Mouse (Mus musculus): ENCODE measurements at regions not wholly inside any gene's neighbourhood (a gene's known extent, or its start where the extent isn't known, plus 50 kb on each side); places are given as distances from the start of the nearest gene placed in this dataset.
"Not testable (repeated sequence)": the region's sequence is repeated elsewhere in the genome, so short reads cannot be mapped to it uniquely, and the experiment has no call there.

- no peak for DNase-seq
These were observed 52.2 kb downstream of the Rhob start for GRCm38 (mm10) chr12:8447612-8448011.

DNA sequence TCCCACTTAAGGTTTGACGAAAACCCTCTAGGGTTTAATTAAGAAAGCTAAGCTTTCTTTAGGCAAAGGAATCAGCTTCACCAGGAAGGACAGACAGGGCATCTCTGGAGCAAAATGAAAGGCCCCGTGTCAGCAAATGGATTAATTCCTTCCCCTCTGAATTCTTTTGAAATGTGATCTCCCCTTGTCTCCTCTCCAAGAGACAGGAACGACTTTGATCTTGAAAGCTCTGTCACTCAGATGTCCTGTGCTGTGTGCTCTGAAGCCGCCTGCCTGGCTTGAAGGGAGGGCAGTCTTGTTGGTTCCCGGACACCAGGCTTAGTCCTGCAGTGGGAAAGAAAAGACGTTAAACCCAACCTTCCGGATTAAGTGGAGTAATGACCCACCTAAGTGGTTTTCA, 52.8 kb downstream of the Rhob start:
- peak; percentile 43 for DNase-seq

GRCm38 (mm10) chr12:8444975-8445853, 54.6 kb downstream of the Rhob start:
- no peak for DNase-seq

DNA sequence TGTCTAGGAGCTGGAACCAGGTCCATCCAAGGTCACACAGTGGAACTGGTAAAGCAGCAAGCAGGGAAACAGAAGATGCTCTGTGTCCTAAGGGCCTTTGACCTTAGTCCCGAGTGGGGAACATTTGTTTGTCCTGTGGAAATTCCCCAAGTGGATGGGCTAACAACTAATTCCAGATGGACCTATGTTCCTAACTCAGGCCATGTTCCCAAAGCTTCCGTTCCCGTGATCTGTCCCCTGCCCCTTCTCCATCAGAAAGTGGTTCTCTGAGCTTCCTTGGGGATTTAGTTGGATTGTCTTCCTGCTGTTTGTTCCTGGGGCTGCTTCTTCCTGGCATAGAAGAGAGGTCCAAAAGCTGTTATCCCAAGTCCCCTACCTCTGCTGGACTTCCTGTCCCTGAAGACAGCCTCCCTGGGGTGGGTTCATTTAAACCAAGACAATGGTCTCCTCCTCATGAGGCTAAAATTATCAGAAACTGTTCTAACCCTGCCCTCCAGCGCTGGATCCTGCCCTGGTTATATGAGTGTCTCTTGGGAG, 55.8 kb downstream of the Rhob start:
- no peak for DNase-seq

GRCm38 (mm10) chr12:8443253-8443661, 56.6 kb downstream of the Rhob start:
- no peak for DNase-seq

GRCm38 (mm10) chr12:8441275-8441674, 58.5 kb downstream of the Rhob start:
- no peak for DNase-seq

GRCm38 (mm10) chr12:8440373-8440772, 59.4 kb downstream of the Rhob start:
- DNase-seq = no peak

- DNase-seq = no peak
These were observed 59.9 kb downstream of the Rhob start for GRCm38 (mm10) chr12:8439957-8440356.

DNA sequence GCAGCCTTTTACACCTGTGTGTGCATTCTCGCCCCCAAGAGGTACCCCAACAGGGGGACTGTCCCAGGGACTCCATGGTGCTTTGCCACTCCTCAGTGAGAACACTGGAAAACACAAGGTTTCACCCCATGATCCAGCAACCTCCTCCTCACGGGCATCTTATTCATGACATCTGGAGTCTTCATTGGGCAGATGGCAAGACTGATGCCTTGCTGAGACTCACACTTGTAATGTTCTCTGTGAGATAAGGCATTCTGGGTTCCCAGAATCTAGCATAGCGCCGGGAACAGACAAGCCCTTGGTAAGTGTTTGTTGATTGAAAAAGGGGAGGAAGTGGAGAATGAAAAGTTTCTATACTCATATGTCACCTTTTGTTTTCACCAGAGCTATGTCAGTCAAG, 60.3 kb downstream of the Rhob start:
- no peak for DNase-seq

DNA sequence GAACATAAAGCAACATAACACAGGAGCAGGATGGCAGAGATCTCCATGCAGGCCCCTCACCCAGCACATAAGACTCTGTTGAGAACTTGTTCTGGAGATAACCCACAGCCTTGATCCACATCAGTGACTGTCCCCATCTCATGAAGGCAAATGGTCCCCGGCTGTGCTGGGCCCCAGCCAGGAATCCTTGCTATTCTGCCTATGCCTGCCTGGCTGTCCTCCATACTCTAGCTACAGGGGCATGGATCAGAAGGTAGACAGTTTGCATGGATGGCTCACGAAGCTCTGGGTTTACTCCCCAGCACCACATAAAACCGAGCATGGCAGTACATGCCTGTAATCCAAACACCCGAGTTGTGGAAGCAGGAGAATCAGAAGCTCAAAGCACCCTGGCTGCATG, 61.2 kb downstream of the Rhob start:
- no peak for DNase-seq

DNA sequence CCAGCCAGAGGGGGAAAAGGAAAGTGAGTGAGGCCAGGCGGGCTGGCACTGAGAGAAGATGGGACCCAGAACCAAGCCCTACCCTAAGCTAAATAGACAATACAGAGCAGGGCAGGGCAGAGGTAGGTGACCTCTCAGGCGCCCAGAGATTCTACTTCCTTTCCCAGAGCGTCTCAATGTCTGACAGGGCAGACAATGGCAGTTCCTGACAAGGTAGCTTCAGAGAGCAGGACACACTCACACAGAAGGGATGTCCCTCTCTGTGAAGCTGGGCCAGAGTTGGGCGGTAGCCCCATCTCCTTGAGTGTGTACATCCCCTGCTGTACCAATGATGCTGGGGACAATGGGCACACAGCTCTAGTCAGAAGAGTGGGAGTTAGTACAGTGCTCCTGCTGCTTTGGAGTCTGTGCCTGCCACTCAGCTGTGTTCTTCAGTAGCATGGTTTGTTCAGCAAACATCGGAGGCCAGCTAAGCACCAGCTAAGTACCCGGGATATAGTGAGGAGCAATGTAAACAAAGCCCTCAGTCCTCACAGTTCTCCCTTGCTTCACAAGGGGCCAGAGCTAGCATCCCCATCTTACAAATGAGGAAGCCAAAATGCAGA, 62.7 kb downstream of the Rhob start:
- DNase-seq = no peak

DNA sequence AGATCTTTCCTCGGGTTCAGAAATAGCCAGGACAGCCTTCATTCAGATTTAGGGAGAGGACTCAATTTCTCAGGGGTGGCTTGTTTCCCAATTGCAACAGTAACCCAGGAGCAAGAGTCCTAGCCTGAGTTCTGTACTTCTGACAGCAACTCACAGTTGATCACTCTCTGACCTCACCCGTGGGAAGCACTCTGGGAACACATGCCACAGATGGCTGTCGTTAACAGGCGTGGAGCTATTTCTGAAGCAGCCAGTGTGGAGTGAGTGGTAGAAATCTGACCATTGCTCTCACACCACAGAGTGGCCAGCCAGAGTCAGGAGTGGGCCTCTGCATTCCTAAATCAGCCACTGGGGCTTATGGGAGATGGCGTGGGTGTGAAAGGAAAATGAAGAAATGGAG, 63.3 kb downstream of the Rhob start:
- no peak for DNase-seq

GRCm38 (mm10) chr12:8435651-8436348, 64.0 kb downstream of the Rhob start:
- DNase-seq = not testable (repeated sequence)

DNA sequence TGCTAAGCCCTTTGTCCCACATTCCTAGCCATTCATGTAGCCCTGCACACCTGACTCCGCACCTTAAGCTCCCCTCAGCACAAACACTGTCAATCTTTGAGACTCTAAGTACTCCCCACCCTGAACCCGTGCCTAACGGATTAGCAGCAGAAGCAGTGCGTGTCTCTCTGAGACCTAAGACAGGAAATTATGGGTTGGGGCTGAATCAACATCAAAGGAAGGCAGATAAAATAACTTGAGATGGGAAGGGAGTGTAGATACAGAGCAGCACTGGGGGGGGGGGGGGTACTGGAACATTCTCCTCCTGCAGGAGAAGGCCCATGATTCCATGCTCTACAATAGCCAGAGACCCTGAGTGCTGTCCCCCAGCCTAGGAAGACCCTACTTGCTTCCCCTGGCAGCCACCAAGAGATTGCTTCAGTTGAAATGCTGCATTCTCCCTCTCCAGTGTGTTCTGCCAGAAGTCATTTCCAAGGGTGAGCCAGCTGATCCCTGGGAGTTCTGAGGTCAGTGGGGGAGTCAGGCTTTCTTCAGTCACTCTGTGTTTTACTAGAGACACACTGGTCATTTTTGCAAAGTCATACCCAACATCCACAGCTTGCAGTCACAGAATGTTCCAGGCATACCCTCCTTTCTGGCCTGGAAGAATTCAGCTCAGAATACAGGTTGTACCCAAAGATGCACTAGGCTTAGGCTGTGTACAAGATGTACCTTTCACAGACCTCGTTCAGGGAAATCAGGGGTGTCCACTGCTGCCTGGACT, 71.4 kb downstream of the Rhob start:
- DNase-seq = no peak

DNA sequence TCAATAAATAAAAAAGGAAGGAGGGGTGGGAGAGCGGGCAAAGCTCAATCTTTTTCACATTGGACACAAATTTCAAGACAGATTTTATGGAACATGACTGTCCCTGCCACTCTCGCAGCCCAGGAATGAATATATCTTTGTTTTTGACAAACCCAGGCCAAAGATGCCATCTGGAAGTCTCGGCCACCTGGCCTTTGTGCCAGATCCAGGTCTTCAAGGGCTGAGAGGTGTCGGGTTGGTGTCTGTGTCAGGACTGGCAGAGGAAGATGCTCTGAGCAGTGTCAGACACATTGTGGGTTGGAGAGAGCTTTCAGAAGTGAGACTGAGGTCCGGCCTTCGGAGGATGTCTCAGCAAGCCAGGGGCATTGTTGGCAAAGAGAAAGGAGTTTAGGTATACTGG, 75.3 kb downstream of the Rhob start:
- no peak for DNase-seq

DNA sequence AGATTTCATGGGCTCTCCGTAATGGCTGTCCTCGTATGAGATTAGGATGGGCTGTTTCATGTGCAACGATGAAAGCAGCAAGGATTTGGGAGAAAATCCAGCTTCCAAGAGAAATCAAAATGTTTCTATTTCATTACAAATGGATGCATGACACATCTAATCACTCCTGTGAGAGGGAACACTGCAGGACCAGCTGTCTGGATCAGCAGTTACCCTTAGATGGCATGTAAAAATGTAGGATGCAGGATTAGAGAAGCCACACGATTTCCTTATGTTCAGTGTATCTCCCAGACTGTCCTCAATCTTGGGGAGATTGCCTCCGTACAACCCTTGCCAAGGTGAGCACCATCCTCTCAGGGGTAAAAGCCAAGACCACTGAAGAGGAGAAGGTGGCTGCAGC, 77.1 kb downstream of the Rhob start:
- no peak for DNase-seq

DNA sequence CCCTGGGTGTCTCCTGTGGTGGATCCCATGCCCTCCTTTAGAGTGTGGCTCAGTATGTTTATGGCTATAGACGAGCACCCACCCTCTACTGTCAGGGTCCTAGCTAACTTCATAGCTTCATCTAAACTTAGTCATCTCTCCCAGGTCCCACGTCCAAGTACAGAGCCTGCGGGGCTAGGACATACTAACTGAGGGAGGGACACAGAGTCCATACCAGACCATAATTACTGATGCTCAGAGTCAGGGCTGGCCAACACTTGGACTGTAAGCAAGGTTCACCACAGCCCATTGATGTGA, 78.6 kb downstream of the Rhob start:
- DNase-seq = no peak

DNA sequence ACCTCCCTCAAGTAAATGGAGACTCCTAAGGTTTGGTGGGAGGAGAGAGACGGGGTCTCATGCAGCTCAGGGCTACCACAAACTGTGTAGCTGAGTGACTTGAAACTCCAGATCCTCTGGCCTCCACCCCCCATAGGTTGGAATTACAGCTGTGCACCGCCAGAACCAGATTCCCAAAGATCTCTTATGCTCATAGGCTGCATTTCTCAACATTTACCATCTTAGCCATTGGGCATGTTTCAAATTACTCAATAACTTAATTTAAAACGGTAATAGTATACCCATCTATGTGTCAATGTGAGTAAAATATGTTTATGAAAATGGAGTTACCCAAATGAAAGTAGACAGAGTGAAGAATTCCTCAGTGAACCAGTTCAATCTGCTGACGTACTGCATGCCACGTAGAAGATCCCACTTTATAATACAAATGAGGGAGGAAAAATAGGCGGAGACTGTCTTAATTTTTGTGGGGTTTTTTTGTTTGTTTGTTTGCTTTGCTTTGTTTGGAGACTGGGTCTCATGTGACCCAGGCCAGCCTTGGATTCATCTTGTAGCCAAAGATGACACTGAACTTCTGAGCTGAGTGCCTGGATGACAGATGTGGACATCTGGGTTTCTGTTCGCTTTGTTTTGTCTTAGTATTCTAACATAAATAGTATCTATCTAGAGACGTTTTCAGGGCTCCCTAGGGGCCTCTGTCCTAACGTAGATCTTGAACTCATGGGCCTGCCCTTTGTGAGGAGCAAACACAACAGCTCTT, 79.1 kb downstream of the Rhob start:
- DNase-seq = no peak

DNA sequence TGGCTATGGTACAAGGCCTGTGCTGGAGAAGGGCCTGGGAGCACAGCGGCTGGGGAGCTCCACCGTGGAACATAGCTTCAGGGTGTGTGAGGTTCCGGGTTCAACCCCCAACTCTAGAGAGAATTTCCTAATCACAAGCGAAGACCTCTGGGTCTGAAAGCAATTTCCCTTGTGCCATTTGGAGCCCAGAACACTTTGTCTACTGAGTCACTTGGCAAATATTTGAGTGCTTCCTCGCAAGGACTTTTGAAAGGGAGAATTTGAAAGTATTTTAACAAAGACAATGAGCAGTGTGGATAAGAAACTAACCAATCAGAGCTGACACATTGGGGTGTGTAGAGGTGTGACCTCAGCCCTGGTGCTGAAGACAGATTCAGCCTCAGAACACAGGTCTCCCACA, 80.9 kb downstream of the Rhob start:
- DNase-seq = no peak

GRCm38 (mm10) chr12:8417127-8417790, 82.5 kb downstream of the Rhob start:
- no peak for DNase-seq

DNA sequence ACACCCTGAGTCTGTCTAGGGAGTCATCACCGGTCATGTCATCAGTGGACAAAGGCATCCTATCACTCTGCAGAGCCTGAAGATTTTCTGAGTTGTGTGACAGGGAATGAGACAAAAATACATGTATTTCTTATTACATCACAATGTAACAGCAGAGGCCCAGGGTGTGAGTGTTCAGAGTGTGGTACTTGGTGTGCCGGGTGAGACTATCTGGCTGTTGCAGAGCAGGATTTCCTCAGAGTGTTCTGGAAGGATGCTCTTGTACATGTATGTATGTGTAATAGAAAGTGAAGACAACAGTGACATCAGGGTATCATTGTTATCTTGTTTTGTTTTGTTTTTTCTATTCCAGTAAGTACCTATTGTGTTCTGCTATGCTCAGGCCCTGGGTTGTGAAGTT, 87.7 kb downstream of the Rhob start:
- DNase-seq = no peak

Measured in embryo, embryonic 11 days (tissue).